Mouse (Mus musculus): ENCODE measurements at regions not wholly inside any gene's neighbourhood (a gene's known extent, or its start where the extent isn't known, plus 50 kb on each side); places are given as distances from the start of the nearest gene placed in this dataset.
A peak's percentile ranks its signal among the peaks of the same experiment; 100 is the strongest.

DNA sequence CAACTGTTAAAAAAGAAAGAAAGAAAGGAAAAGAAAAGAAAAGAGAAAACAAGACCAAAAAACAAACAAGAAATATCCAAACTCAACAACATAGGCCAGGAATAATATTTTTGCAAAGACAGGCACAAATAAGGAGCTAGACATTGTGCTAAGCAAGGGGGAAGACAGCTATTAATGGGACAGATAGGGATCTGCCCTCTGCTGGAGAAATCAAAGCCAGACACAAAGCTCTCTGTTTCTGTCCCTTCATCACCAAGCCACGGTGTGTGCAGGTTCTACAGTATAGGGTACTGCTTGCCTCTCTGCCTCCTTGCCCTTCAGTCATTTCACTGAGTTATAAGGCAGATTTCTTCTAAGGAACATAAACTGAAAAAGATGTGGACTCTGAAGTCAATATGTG, 57.8 kb upstream of the Chchd3 start:
- DNase-seq (ENCODE audit: extremely low spot score in 1 of 2, low spot score in 1 of 2): no peak

DNA sequence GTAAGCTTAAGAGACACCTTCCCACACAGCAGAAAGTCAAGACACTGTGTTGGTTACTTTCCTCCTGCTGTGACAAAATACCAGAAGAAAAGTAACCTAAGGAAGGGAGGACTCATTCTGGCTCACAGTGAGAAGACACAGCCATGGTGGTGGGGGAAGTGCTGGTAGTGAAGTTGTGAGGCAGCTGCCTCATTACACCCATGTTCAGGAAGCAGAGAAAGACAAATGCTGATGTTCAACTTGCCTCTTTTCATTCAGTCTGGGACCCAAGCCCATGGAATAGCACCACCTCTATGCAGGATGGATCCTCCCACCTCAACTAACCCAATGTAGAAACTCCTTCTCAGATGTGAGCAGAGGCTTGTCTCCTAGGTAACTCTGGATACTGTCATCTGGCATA, 60.5 kb upstream of the Chchd3 start:
- no peak for DNase-seq (ENCODE audit: extremely low spot score in 1 of 2, low spot score in 1 of 2)

DNA sequence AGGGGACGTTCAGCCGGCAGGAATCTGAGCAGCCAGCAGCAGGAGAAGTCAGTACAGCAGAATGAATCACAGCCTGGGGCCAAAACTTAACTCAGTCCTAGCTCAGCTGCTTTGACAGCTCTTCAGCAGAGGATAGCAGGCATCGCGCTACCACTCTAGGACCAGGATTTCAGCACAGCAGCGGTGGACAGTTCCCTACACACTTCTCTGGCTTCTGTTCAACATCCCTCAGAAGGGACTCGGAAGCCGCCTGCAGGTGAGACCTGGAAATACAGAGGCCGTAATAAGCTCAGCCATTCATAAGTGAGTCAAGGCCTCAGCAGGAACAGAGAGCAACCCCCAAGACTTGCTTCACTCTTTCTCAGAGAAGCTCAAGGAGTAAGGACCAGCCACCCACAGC, 66.5 kb upstream of the Chchd3 start:
- DNase-seq (ENCODE audit: extremely low spot score in 1 of 2, low spot score in 1 of 2): peak; percentile 27 to 66

DNA sequence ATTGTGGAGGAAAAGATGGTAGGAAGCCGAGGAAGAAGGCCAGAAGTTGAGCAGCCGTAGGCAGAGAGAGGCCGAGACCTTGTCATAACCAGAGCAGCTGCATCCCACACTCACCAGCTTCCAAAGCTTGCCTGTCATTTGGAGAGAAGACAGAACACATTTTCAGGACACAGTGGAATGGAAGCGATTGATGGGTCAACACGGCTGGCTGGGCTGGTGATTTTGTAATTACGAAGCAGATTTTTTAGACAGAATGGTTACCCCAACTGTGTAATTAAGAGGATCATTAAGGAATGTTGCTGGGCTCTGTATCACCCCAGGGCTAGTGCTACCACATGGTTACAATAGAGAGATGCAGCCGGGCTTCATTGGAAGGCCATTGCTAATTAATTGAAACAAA, 76.8 kb upstream of the Chchd3 start:
- DNase-seq (ENCODE audit: extremely low spot score in 1 of 2, low spot score in 1 of 2): no peak

DNA sequence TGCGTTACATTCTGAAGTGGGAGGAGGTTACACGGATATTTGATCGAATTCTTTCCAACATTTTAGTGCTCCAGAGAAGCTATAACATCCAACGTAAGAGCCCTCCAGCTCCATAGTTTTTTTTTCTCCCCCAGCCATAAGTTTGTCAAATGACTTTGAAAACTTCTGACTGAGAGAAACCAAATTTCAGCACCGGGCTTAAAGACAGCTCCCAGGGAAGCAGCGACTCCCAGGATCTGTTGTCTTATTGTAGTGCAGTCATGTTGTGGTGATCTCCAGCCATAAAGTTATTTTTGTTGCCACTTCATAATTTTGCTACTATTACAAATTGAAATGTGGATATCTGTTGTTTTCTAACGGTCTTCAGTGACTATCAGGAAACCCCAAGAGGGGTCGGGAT, 77.8 kb upstream of the Chchd3 start:
- DNase-seq (ENCODE audit: extremely low spot score in 1 of 2, low spot score in 1 of 2): no peak

DNA sequence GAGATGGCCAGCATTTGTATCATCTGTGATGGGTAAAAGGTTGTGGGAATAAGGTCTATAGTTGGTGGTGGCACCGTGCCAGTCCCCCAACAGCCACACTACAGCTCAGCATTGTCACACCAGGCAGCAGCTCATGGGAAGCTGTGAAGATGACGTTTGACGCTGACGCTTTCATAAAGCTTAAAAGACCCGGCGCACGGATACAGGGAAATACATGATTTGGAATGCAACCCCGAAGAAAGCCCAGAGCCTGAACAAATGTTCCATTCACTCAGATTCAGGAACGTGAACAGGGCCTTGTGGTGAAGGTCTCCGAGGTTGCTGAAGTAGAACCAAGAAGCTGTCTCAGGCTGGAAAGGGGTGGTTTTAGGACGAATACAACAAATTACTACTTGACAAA, 82.4 kb upstream of the Exoc4 start:
- DNase-seq (ENCODE audit: extremely low spot score in 1 of 2, low spot score in 1 of 2): no peak

DNA sequence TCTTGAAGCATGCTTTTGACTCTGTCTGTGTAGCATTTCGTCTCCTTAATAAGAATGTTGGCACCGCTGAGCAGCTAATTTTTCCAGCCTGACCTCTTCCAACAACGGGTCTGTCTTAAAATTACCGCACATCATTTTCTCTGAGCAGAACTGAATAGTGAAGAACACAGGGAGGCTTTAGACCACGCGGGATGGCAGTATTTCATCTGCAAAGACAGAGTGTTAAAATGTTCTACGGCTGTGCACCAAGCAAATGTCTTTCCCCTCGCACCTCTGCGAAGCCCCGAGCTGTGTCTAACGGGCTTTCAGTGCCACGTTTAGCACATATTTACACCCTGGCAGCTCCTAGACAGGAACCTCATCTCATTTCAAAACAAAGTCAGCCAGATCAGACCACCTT, 75.3 kb upstream of the Exoc4 start:
- DNase-seq (ENCODE audit: extremely low spot score in 1 of 2, low spot score in 1 of 2): no peak

DNA sequence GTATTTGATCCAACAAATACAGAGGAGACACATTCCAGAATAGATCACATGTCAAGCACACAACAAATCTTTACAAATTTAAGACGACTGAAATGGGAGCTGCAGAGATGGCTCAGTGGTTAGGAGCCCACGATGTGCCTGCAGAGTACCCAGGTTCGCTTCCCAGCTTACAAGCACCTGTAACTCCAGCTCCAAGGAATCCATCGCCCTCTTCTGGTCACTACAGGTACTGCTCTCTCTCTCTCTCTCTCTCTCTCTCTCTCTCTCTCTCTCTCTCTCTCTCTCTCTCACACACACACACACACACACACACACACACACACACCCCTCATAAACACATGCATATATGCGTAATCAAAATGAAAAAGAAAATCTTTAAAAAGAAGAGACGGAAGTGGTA, 74.3 kb upstream of the Exoc4 start:
- no peak for DNase-seq (ENCODE audit: extremely low spot score in 1 of 2, low spot score in 1 of 2)

DNA sequence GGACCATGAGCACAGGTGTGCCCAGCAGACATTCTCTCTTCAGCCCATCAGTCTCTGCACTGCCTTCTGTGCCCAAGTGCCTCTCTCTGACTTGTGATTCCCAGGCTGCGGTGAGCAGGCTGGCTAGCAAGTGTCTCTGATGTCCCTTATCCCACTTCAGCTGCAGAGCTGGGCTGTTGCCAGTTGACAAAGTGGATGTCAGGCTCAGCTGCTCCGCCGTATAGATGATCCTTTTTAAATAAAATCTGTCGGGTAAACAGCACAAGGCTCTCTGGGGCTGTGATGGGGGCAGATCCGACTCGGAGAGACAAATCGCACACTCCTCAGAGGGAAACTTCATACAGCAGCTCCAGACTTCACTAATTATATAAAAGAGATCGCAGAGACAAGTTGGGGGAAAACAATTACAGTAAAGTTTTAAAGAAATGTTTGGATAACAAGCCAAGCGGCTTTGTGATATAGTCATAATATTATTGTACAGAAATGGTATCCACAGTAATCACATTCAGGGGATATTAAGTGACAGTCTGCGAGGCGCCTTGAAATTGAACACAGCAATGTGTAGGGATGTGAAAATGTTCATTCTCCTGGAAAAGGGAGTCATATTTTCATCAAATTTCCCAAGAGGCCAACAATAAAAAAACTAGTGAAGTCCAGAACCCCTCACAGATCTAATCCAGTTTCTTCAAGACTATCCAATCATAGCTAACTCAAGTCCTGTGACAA, 59.2 kb upstream of the Exoc4 start:
- no peak for DNase-seq (ENCODE audit: extremely low spot score in 1 of 2, low spot score in 1 of 2)

DNA sequence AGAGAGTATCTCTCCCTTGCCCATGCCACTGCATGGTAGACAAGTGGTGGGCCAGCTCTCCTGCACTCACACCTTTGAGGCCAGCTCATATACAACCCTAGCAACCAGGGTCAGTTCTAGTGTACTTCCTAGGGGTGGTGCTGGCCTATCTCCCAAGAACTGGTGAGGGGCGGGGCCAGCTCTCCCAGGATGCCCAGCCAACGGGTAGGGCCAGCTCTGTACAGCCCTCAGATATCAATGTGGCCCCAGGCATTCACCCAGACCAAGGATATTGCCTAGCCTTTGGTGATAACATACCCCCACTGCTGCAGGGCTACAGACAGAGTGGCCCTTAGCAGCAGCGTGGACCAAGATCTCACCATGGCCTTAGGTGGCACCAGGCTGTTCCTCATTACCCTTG, 55.1 kb upstream of the Exoc4 start:
- no peak for DNase-seq (ENCODE audit: extremely low spot score in 1 of 2, low spot score in 1 of 2)

All from layer of hippocampus, postnatal 25 days (tissue).